ENCODE assay signal across 8 mouse cellular contexts in genomic region chr12:110703008-110703471, GRCm38 (mm10). TPM values are rescaled to one million over a fixed set of nuclear protein-coding genes. Genes with fewer than 3 reads are reported as not detected.
DNase-seq lines count a peak whose midpoint lies in the region; ATAC-seq and TF ChIP-seq lines count a peak whose summit lies in the region.

No protein-coding gene starts in this region.

- H3K36me3 ChIP-seq in ES-Bruce4 (ENCODE audit: control insufficient read depth, insufficient read depth, low read length, poor library complexity, severe bottlenecking), result no peaks in the 10 kb centered on the region
- no peaks in the 10 kb centered on the region for H3K36me3 ChIP-seq in forebrain, embryonic 14.5 days (ENCODE audit: control insufficient read depth, insufficient read depth, low read length)
- no peaks in the 10 kb centered on the region for H3K36me3 ChIP-seq in lung, embryonic 14.5 days (ENCODE audit: insufficient read depth)
- H3K36me3 ChIP-seq in thymus, adult 2 months (ENCODE audit: control insufficient read depth, insufficient read depth, low read length), result no peaks in the 10 kb centered on the region

- TF ChIP-seq CTCF in ES-Bruce4 (IDR thresholded peaks at IDR 0.05; ENCODE audit: low read depth, low read length), result peak; percentile 84
- peak; percentile 97 for TF ChIP-seq CTCF in lung, embryonic 14.5 days (IDR thresholded peaks at IDR 0.05; ENCODE audit: low read depth)
- peak; percentile 95 for TF ChIP-seq CTCF in thymus, adult 2 months (IDR thresholded peaks at IDR 0.05; ENCODE audit: borderline replicate concordance, control insufficient read depth, extremely low read depth, insufficient read depth, low read length, poor library complexity)

- H3K4me1 ChIP-seq in ES-Bruce4 (ENCODE audit: control insufficient read depth, insufficient read depth, low read length), result peaks cover 7% of the 10 kb centered on the region
- H3K4me1 ChIP-seq in forebrain, embryonic 14.5 days (ENCODE audit: control insufficient read depth, insufficient read depth, low read length), result no peaks in the 10 kb centered on the region
- no peaks in the 10 kb centered on the region for H3K4me1 ChIP-seq in lung, embryonic 14.5 days (ENCODE audit: insufficient read depth)
- peaks cover 26% of the 10 kb centered on the region for H3K4me1 ChIP-seq in thymus, adult 2 months (replicated peaks; ENCODE audit: control insufficient read depth, insufficient read depth, low read length)

- intact Hi-C loops in heart, postnatal 14 days (cut with DNase I), result loop anchor here (2.0 to 10.0 kb wide), 3 partner anchors 104 to 282 kb away; no protein-coding TSS in a partner anchor

- peak overlapping the region; percentile 40 for H3K4me3 ChIP-seq in ES-Bruce4 (ENCODE audit: low read depth, low read length)
- H3K4me3 ChIP-seq in forebrain, embryonic 14.5 days (ENCODE audit: low read depth, low read length), result no peak overlapping the region
- no peak overlapping the region for H3K4me3 ChIP-seq in lung, embryonic 14.5 days (ENCODE audit: low read depth, low read length)
- H3K4me3 ChIP-seq in thymus, adult 2 months (ENCODE audit: control insufficient read depth, insufficient read depth, low read length), result no peak overlapping the region

- no peaks in the 10 kb centered on the region for H3K9me3 ChIP-seq in ES-Bruce4 (replicated peaks; ENCODE audit: control insufficient read depth, insufficient read depth, low read length, poor library complexity, severe bottlenecking)
- H3K9me3 ChIP-seq in forebrain, embryonic 14.5 days (replicated peaks; ENCODE audit: control insufficient read depth, low read length), result no peaks in the 10 kb centered on the region
- H3K9me3 ChIP-seq in lung, embryonic 14.5 days (ENCODE audit: low read depth, low read length), result no peaks in the 10 kb centered on the region

- peak overlapping the region; percentile 94 for H3K9ac ChIP-seq in ES-Bruce4 (ENCODE audit: low read depth, poor library complexity, severe bottlenecking)
- no peak overlapping the region for H3K9ac ChIP-seq in forebrain, embryonic 14.5 days (ENCODE audit: low read length)
- H3K9ac ChIP-seq in lung, embryonic 14.5 days, result peak overlapping the region; percentile 4; the same call in 1 of the 2 replicates

- no peak overlapping the region for H3K4me2 ChIP-seq in forebrain, embryonic 14.5 days (ENCODE audit: low read length)
- no peak overlapping the region for H3K4me2 ChIP-seq in lung, embryonic 14.5 days

- WGBS in forebrain, embryonic 14.5 days, result 37% methylated on average over 8 of the region's 8 CpGs
- whole genome bisulfite sequencing in lung, embryonic 14.5 days, result 16% methylated on average over 8 of the region's 8 CpGs
- WGBS in thymus, adult 2 months, result 43% methylated on average over 8 of the region's 8 CpGs

- no peaks in the 10 kb centered on the region for H3K27me3 ChIP-seq in ES-Bruce4 (ENCODE audit: control insufficient read depth, insufficient read depth, low read length, poor library complexity, severe bottlenecking)
- no peaks in the 10 kb centered on the region for H3K27me3 ChIP-seq in forebrain, embryonic 14.5 days (replicated peaks; ENCODE audit: control insufficient read depth, insufficient read depth, low read length)
- no peaks in the 10 kb centered on the region for H3K27me3 ChIP-seq in lung, embryonic 14.5 days (ENCODE audit: insufficient read depth, low read length)
- H3K27me3 ChIP-seq in thymus, adult 2 months (ENCODE audit: control insufficient read depth, insufficient read depth, low read length), result no peaks in the 10 kb centered on the region

- DNase-seq in forebrain, embryonic 14.5 days (ENCODE audit: low spot score), result peak; percentile 91
- DNase-seq in heart, postnatal 14 days, result peak; percentile 91 to 94
- peak; percentile 74 to 87 for DNase-seq in layer of hippocampus, adult 18-20 months (ENCODE audit: low spot score in 2 of 2)
- DNase-seq in lung, embryonic 14.5 days, result peak; percentile 96
- peak; percentile 61 for DNase-seq in ovary, adult 18-20 months (ENCODE audit: low spot score)
- DNase-seq in thymus, adult 2 months, result peak; percentile 81

- peak; percentile 76 for TF ChIP-seq EP300 in ES-Bruce4 (IDR thresholded peaks at IDR 0.05; ENCODE audit: insufficient read depth, low read depth, low read length)

- TF ChIP-seq POLR2A in ES-Bruce4 (IDR thresholded peaks at IDR 0.05; ENCODE audit: insufficient read depth, low read length), result no peak
- no peak for TF ChIP-seq POLR2A in thymus, adult 2 months (IDR thresholded peaks at IDR 0.05; ENCODE audit: control insufficient read depth, extremely low read depth, insufficient read depth, low read length, poor library complexity)

- peak overlapping the region; percentile 93 for H3K27ac ChIP-seq in ES-Bruce4 (ENCODE audit: insufficient read depth, low read length)
- H3K27ac ChIP-seq in forebrain, embryonic 14.5 days (ENCODE audit: low read depth, low read length), result no peak overlapping the region
- no peak overlapping the region for H3K27ac ChIP-seq in lung, embryonic 14.5 days (ENCODE audit: low read depth)
- no peak overlapping the region for H3K27ac ChIP-seq in thymus, adult 2 months (ENCODE audit: control insufficient read depth, insufficient read depth, low read length)

- ATAC-seq in cerebellum, adult (ENCODE audit: insufficient number of reproducible peaks, low FRiP score, low TSS enrichment), result 0 out of 2 replicates have a peak, but pooled peaks have one; percentile 47
- ATAC-seq in forebrain, embryonic 14.5 days, result peak; percentile 76
- ATAC-seq in lung, embryonic 14.5 days (ENCODE audit: insufficient read depth), result peak; percentile 67

RNA-seq across cellular contexts. Expression of gene Hsp90aa1, which starts 0.5 kb away (rescaled TPM):
- 4,323 and 4,421 TPM in 2 replicates for polyA plus RNA-seq in ES-Bruce4 (2011; ENCODE audit: insufficient read depth, insufficient read length, low read depth, missing spikeins)
- polyA plus RNA-seq in forebrain, embryonic 14.5 days (2014; fragmentation: Nextera tagmentation; extraction: Ambion mirVana), result 1,205 and 1,208 TPM in 2 replicates
- 100 to 1,000 TPM in 1 of 2 experiments, 10 to 100 TPM in 1; 98.6 to 163 TPM for total RNA-seq in heart, postnatal 14 days (2021)
- total RNA-seq in layer of hippocampus, adult 18-20 months (2021), result 1,000 to 10,000 TPM; 1,024 to 1,077 TPM
- 829 and 905 TPM in 2 replicates for polyA plus RNA-seq in lung, embryonic 14.5 days (2014; fragmentation: Nextera tagmentation; extraction: Ambion mirVana)
- 168 and 181 TPM in 2 replicates for polyA plus RNA-seq in thymus, adult 2 months (2012; rRNA removed)

RNA-seq across cellular contexts. Expression of gene 1700001K19Rik, which starts 20.6 kb away (rescaled TPM):
- not detected in 2 replicates for polyA plus RNA-seq in ES-Bruce4 (2011; ENCODE audit: insufficient read depth, insufficient read length, low read depth, missing spikeins)
- not detected in 2 replicates for polyA plus RNA-seq in forebrain, embryonic 14.5 days (2014; fragmentation: Nextera tagmentation; extraction: Ambion mirVana)
- not detected for total RNA-seq in heart, postnatal 14 days (2021)
- not detected for total RNA-seq in layer of hippocampus, adult 18-20 months (2021)
- polyA plus RNA-seq in lung, embryonic 14.5 days (2014; fragmentation: Nextera tagmentation; extraction: Ambion mirVana), result 0.34 TPM in 1 of 2 replicates, not detected in the other
- 0.16 TPM in 1 of 2 replicates, not detected in the other for polyA plus RNA-seq in thymus, adult 2 months (2012; rRNA removed)

RNA-seq across cellular contexts. Expression of gene Wdr20, which starts 34.7 kb away (rescaled TPM):
- polyA plus RNA-seq in ES-Bruce4 (2011; ENCODE audit: insufficient read depth, insufficient read length, low read depth, missing spikeins), result 32.7 and 36.4 TPM in 2 replicates
- polyA plus RNA-seq in forebrain, embryonic 14.5 days (2014; fragmentation: Nextera tagmentation; extraction: Ambion mirVana), result 24.6 and 29.7 TPM in 2 replicates
- total RNA-seq in heart, postnatal 14 days (2021), result 10 to 100 TPM; 32.9 to 35.2 TPM
- total RNA-seq in layer of hippocampus, adult 18-20 months (2021), result 10 to 100 TPM; 44.7 to 50.9 TPM
- polyA plus RNA-seq in lung, embryonic 14.5 days (2014; fragmentation: Nextera tagmentation; extraction: Ambion mirVana), result 23.3 and 25.4 TPM in 2 replicates
- 29.9 and 31.7 TPM in 2 replicates for polyA plus RNA-seq in thymus, adult 2 months (2012; rRNA removed)
